ENCODE assay signal across 8 mouse cellular contexts in the genomic region with DNA sequence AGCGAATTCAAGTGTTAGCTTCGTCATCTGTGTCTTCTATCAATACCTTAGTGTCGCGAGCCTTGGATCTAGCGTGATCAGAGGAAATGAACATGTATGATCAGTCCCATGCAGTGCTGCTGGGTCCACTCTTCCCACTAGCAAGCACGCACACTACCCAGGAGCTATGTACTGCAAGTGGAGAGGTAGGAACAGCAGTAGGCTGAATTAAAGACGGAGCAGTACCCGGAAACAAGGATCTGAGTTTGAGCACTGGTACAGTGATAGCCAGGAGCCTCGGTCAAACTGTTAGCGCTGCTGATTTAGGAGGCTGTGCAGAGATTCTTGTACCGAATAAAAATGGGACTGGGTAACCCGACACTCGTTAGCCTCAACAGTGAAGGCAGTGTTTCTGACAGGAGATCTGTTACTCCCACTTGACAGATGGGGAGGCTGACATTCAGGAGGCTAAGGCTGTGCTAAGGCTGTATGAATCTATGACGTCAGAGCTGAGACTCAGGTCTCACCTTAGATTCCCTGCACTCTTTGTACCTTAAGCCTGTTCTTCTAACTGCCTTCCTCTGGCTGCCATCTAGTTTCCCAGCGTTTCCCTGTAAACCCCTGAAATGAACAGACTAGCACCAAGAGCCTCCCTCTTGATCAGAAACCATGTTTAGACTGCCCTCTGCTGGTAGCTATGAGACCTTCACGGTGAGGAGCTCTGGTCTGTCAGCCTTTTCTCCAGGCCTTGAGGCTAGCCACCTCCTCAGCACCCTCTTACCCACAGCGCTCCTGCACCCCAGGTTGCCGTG. TPM values are rescaled to one million over a fixed set of nuclear protein-coding genes. Genes with fewer than 3 reads are reported as not detected.
DNase-seq lines count a peak whose midpoint lies in the region; ATAC-seq and TF ChIP-seq lines count a peak whose summit lies in the region.

No protein-coding gene starts in this region.

- no peak overlapping the region for H3K9ac ChIP-seq in midbrain, embryonic 12.5 days (replicated peaks)

- H3K36me3 ChIP-seq in embryonic facial prominence, embryonic 10.5 days (replicated peaks), result peaks cover 4% of the 10 kb centered on the region; the same call in 1 of the 2 replicates
- H3K36me3 ChIP-seq in midbrain, embryonic 12.5 days, result peaks cover 19% of the 10 kb centered on the region
- peaks cover 12% of the 10 kb centered on the region for H3K36me3 ChIP-seq in spleen, adult 2 months (ENCODE audit: control insufficient read depth, insufficient read depth, low read length)

- H3K4me2 ChIP-seq in midbrain, embryonic 12.5 days (replicated peaks), result no peak overlapping the region

- peak; percentile 67 to 70 for DNase-seq in B cell, adult 2 months
- DNase-seq in adrenal gland, postnatal 14 days, result peak; percentile 83
- DNase-seq in embryonic facial prominence, embryonic 10.5 days (ENCODE audit: low spot score), result peak; percentile 75
- peak; percentile 72 for DNase-seq in kidney, adult 18-20 months
- DNase-seq in left cerebral cortex, postnatal 4 days, result peak; percentile 71
- DNase-seq in spleen, adult 2 months (ENCODE audit: low read depth in 1 of 2, low spot score in 2 of 2), result peak; percentile 46 to 47

- WGBS in embryonic facial prominence, embryonic 10.5 days, result 57% methylated on average over 18 of the region's 18 CpGs
- WGBS in midbrain, embryonic 12.5 days, result 59% methylated on average over 18 of the region's 18 CpGs
- 75% methylated on average over 18 of the region's 18 CpGs for WGBS in spleen, adult 2 months

- H3K4me1 ChIP-seq in embryonic facial prominence, embryonic 10.5 days, result peaks cover 18% of the 10 kb centered on the region
- no peaks in the 10 kb centered on the region for H3K4me1 ChIP-seq in midbrain, embryonic 12.5 days
- no peaks in the 10 kb centered on the region for H3K4me1 ChIP-seq in spleen, adult 2 months (ENCODE audit: control insufficient read depth, insufficient read depth, insufficient read length)

- peak; percentile 88 for ATAC-seq in granulocyte monocyte progenitor cell, adult 5-6 weeks (replicated peaks; ENCODE audit: poor library complexity, severe bottlenecking)
- peak; percentile 85 for ATAC-seq in midbrain, embryonic 12.5 days (ENCODE audit: low FRiP score, low read depth)

- H3K27me3 ChIP-seq in embryonic facial prominence, embryonic 10.5 days (replicated peaks; ENCODE audit: low read depth, poor library complexity, severe bottlenecking), result no peaks in the 10 kb centered on the region
- H3K27me3 ChIP-seq in midbrain, embryonic 12.5 days, result no peaks in the 10 kb centered on the region
- no peaks in the 10 kb centered on the region for H3K27me3 ChIP-seq in spleen, adult 2 months (ENCODE audit: control insufficient read depth, insufficient read depth, low read length)

- no peak for TF ChIP-seq POLR2A in spleen, adult 2 months (IDR thresholded peaks at IDR 0.05; ENCODE audit: low read depth, low read length)

- intact Hi-C loops in left cerebral cortex, postnatal 4 days (cut with DNase I), result loop anchor here (5.0 kb wide), 1 partner anchor 59 kb away; no protein-coding TSS in a partner anchor

- no peak overlapping the region for H3K4me3 ChIP-seq in embryonic facial prominence, embryonic 10.5 days
- H3K4me3 ChIP-seq in midbrain, embryonic 12.5 days, result no peak overlapping the region
- no peak overlapping the region for H3K4me3 ChIP-seq in spleen, adult 2 months (ENCODE audit: extremely low read depth, insufficient read depth, insufficient read length)

- TF ChIP-seq CTCF in spleen, adult 2 months (IDR thresholded peaks at IDR 0.05; ENCODE audit: extremely low read depth, insufficient read depth, insufficient read length, insufficient replicate concordance), result peak; percentile 64; the same call in 1 of the 2 replicates

- H3K9me3 ChIP-seq in embryonic facial prominence, embryonic 10.5 days, result no peaks in the 10 kb centered on the region
- no peaks in the 10 kb centered on the region for H3K9me3 ChIP-seq in midbrain, embryonic 12.5 days

- no peak overlapping the region for H3K27ac ChIP-seq in embryonic facial prominence, embryonic 10.5 days (replicated peaks)
- no peak overlapping the region for H3K27ac ChIP-seq in midbrain, embryonic 12.5 days (replicated peaks)
- no peak overlapping the region for H3K27ac ChIP-seq in spleen, adult 2 months (ENCODE audit: insufficient read depth, low read length)

RNA-seq across cellular contexts. Expression of a gene that starts 37.0 kb away (rescaled TPM):
- total RNA-seq in adrenal gland, postnatal 14 days (2021), result 26.9 and 32.3 TPM in 2 replicates
- polyA plus RNA-seq in embryonic facial prominence, embryonic 10.5 days (2016; fragmentation: Nextera tagmentation; extraction: Ambion mirVana), result 5.3 and 5.7 TPM in 2 replicates
- 2.5 TPM in 1 of 2 replicates, not detected in the other for total RNA-seq in granulocyte monocyte progenitor cell, adult 5-6 weeks (2014; fragmentation: Nextera tagmentation)
- 0.13 TPM in 1 of 2 replicates, not detected in the other for total RNA-seq in granulocyte monocyte progenitor cell, adult 5-6 weeks (2017)
- 1 to 10 TPM; 3.3 to 7.7 TPM for total RNA-seq in left cerebral cortex, postnatal 4 days (2021)
- polyA plus RNA-seq in midbrain, embryonic 12.5 days (2016; fragmentation: Nextera tagmentation; extraction: Ambion mirVana), result 5.6 and 6.8 TPM in 2 replicates
- polyA plus RNA-seq in spleen, adult 2 months (2012; rRNA removed), result 2.7 and 3.3 TPM in 2 replicates
